Mouse (Mus musculus) embryo, embryonic 10 days (tissue): ENCODE measurements around the gene Itpkc.
A peak's percentile ranks its signal among the peaks of the same experiment; 100 is the strongest.

Source experiments
- DNase-seq: peaks from one replicate; pipeline ENCODE4 v3.0.0-alpha.2; 2015; ENCODE audit warnings: low spot score

The Itpkc gene

DNA sequence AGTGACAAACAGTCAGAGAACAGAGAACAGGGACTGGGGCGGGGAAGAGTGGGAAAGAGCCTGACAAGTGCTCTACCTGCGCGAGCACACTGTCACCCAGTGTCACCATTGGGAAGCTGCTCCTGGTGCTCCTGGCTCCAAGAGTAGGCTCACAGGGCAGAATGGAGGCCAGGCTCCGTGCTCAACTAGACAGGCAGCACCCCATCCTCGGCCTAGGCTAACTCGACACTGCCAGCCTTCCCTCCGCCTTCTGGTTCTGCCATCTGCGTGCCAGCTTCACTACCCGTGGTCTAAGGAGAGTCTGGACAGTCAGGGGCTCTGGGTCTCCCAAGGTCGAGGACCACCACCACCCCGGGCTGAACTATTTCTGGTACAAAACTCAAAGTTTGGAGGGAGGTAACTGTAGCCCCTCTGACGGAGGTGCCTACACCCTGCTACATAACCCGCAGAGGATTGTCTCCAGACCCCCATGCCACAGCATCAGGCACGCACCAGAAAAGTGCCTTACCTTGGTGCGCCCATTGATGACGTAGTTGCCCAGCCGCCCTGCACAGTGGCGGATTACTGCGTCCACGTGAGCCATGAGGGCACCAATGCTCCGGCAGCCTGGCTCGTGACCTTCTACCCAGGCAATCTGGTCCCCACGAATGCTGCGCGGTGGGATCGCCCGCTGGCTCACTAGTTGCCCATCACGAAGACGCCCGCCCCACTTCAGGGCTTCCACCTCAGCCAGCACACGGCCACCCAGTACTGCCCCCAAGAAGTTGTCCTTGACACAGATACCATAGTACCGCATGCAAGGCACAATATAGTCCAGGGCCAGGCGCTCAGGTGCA lies 64.1 kb downstream of the Itpkc start:
- DNase-seq, result no peak

DNA sequence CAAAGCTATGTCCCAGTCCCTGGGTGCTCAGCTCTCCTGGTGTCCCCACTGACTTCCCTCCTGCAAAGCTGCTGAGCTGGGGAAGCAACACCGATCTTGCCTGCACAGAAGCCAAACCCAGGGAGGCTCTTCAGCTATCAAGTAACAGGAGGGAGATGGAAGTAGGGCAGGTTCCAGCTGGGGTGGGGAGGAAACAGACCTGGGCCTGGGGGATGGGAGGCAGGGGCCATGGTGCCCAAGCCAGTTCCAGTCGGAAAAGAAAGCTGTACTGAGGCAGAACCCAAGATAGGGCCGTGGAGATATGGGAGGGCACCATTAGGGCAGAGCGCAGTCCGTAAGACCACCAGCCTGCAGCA lies 65.0 kb downstream of the Itpkc start:
- no peak for DNase-seq

DNA sequence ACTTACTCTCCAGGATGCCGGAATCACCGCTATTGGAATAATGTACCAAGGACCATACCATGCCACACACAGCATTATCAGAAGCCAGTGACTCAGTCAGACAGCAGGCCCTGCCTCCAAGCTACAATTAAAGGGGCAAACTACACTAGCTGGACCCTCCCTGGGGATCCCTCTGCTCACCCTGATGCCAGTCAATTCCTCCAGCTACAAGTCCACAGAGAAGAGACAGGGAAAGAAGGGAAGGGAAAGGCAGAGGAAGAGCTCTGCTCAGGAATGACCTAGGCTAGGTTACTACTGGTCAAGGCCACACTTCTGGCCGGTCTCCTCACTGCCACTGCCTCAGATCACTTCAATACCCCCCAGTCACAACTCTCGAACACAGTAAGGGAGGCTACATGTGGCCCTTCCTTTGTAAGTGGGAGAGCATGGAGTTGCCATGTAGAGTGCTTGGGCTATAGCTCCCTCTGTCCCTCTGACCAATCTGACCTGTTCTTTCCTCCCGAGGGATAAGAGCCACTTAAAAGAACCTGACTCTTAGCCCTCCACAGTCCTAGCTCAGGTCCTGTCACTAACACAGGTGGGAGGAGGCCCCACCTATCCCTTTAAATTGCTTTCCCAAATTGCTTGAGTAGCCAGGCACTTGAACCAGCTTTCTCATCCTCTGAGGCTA lies 65.5 kb downstream of the Itpkc start:
- no peak for DNase-seq

DNA sequence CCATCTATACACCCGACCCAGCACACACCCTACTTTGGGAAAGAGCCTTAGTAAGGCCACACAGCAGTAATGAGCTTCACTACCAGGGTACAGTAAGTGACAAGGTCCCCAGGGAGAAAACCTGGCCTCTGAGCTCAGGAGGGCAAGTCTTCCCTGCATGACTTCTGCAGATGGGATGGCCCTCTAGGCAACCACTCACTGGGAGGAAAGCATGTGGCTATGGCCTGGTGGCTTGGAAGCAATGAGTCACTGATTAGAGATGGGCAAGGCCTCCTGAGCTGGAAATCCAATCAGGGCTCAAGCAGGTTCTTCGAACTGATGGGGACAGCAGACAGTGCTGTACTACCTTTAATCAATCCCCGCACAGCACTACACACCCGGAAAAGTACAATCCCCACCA lies 66.7 kb downstream of the Itpkc start:
- DNase-seq, result no peak

DNA sequence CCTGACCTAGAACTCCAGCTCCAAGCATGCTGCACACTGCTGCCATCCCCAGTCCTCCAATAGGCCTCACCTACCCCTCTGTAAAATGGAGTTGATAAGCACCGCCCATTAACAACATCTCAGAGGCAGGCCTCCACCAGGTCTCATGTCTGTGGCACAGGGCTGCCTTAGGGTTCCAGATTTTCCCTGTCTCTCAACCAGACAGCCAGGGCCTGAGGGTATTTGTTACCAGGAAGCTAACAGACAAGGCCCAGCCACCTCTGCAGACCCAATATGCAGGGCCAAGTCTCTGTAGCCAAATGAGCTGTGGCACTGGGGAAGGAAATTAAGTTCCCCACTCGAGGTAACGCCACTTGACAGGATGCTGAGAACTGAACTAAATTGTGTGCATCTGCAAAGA lies 67.5 kb downstream of the Itpkc start:
- no peak for DNase-seq

DNA sequence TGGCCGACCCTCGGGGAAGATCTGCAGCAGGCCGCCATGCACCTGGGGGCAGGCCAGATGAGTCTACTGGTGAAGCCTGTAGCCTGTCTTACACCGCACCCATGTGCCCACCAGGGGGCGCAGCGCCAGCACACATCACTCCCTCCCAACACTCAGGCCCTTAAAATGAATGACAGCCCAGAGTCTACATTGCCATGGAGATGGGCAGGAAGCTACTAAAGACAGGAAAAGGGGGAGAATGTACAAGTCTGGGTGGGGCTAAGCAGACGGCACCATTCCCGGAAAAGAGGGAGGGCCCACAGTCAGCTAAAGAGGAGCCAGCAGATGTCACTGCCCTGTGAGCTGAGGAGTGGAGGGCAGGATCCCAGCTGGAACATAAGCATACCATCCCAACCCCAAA lies 68.6 kb downstream of the Itpkc start:
- DNase-seq, result peak; percentile 89

DNA sequence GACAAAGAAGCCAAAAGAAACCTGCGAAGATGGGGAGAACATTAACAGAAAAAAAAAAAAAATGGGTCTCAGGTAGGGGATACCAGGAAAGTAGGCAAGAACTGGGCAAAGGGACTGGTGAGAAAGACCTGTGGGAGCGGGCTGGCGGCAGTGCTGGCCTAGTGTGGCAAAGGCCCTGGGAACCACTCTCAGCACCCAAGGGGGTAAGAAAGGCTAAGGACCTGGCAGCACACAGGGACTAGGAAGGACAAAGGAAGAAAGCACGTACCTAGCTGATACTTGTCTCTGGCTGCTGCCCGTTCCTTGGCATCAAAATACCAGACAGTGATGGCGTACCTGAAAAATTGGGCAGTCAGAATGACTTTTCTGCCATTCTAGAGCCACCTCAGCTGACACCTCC lies 69.2 kb downstream of the Itpkc start:
- no peak for DNase-seq

DNA sequence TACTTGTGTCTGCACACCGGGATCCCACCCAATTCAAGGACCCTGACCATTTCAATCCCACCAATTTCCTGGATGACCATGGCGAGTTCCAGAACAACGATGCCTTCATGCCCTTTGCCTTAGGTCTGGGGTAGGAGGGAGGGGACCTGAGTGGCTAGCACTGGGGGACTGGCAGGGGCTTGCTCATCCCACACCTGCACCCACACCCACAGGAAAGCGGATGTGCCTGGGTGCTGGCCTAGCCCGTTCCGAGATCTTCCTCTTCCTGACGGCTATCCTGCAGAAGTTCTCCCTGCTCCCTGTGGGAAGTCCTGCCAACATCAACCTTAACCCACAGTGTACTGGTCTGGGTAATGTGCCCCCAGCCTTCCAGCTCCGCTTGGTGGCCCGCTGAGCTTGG lies 70.3 kb downstream of the Itpkc start:
- no peak for DNase-seq
